Mouse (Mus musculus) G1E (cell line): ENCODE results near the gene Myh7b. TPM values are rescaled to one million over a fixed set of nuclear protein-coding genes. Genes with fewer than 3 reads are reported as not detected.
A peak's percentile ranks its signal among the peaks of the same experiment; 100 is the strongest.

ENCODE experiments used
- ATAC-seq: 2 replicates; pipeline ENCODE4 v1.8.0; 2016; ENCODE audit warnings: mild to moderate bottlenecking; ENCODE audit not compliant: insufficient number of reproducible peaks, poor library complexity, low FRiP score, severe bottlenecking; ENCODE audit errors: extremely low read depth
- DNase-seq: peaks from one replicate; pipeline ENCODE4 v3.0.0; 2012; ENCODE audit warnings: low spot score
- H3K27me3 ChIP-seq: 2 replicates; pipeline ENCODE4 v1.6.1; 2012; ENCODE audit warnings: mild to moderate bottlenecking, low read length, inconsistent platforms; ENCODE audit not compliant: insufficient read depth
- H3K36me3 ChIP-seq: replicated peaks from 2 replicates; pipeline ENCODE3; 2012; ENCODE audit warnings: mild to moderate bottlenecking, inconsistent platforms
- H3K4me1 ChIP-seq: 2 replicates; pipeline ENCODE4 v1.6.1; 2012; ENCODE audit warnings: low read depth, low read length, inconsistent platforms, mixed read lengths; ENCODE audit not compliant: insufficient read depth
- H3K4me3 ChIP-seq: 2 replicates; pipeline ENCODE4 v1.5.1; 2012; ENCODE audit warnings: low read depth, mild to moderate bottlenecking, inconsistent platforms, low read length, moderate library complexity, mixed read lengths
- H3K9me3 ChIP-seq: replicated peaks from 2 replicates; pipeline ENCODE4 v1.6.1; 2012; ENCODE audit warnings: inconsistent platforms
- CTCF ChIP-seq: IDR thresholded peaks from 2 replicates; pipeline ENCODE4 v1.5.1; 2012; ENCODE audit warnings: low read depth, low read length, inconsistent platforms, mixed read lengths
- GATA1 ChIP-seq: IDR thresholded peaks from 2 replicates; pipeline ENCODE4 v1.6.1; 2012; ENCODE audit warnings: borderline replicate concordance, low read length, inconsistent platforms, mixed read lengths
- GATA2 ChIP-seq: IDR thresholded peaks from 2 replicates; pipeline ENCODE4 v1.6.1; 2012; ENCODE audit warnings: low read depth, low read length, inconsistent platforms, borderline replicate concordance
- POLR2AphosphoS5 ChIP-seq: IDR thresholded peaks from 2 replicates; pipeline ENCODE4 v1.6.1; 2012; ENCODE audit warnings: low read depth, low read length, inconsistent platforms; ENCODE audit not compliant: insufficient replicate concordance
- TAL1 ChIP-seq: conservative IDR thresholded peaks from 2 replicates; pipeline ENCODE4 v1.6.1; 2012; ENCODE audit warnings: low read depth, low read length, inconsistent platforms, mixed read lengths
- polyA plus RNA-seq: library from polyadenylated mRNA; stranded (reverse); fragments of >175 nt; gene quantifications from 2 replicates; pipeline ENCODE4 v1.2.3, GENCODE M21; 2012
- total RNA-seq, 2 experiments: library from RNA; stranded (forward) in 1 of 2; stranded (reverse) in 1 of 2; fragments of 200-1000 nt in 1 of 2; fragments of >200 nt in 1 of 2; fragmentation: Nextera tagmentation in 1 of 2; gene quantifications; 2 replicates each; pipeline ENCODE4 v1.2.3; 2014 to 2017

The Myh7b gene
- total and polyA plus RNA-seq, 3 experiments: 1.7 to 8.3 (median 2.3) TPM

DNA sequence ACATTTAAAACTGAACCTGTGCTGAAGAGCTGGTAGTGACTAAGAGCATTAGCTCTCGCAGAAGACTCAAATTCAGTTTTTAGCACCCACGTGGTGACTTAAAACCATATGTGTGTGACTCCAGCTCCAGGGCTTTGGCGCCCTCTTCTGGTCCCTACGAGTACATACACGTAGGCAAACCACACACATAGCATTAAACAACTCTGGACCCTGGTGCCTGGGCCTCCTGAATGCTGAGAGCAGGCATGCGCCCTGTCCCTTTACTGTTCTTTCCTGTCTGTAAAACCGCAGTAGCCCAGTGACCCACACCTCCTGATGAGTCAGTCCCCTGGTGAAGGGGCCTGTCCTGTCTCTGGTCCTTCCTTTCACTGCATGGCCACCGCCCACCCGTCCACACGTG lies 13.7 kb downstream of the Myh7b start:
- ATAC-seq: peak; percentile 49
- peak; percentile 57 for DNase-seq

DNA sequence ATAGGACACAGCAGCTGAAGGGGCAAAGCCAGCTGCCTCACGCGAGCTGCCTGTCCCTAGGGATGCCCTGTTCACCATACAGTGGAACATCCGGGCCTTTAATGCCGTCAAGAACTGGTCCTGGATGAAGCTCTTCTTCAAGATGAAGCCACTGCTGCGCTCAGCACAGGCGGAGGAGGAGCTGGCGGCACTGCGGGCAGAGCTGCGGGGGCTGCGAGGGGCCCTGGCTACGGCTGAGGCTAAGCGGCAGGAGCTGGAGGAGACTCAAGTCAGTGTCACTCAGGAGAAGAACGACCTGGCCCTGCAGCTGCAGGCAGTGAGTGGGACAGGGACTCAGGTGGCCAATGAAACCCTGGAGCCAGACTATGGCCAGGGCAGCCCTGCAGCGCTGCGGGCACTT lies 15.3 kb downstream of the Myh7b start:
- H3K4me3 ChIP-seq: no peak overlapping the region
- ATAC-seq (no peak), DNase-seq (no peak)
- peaks cover 37% of the 10 kb centered on the region for H3K4me1 ChIP-seq
- H3K27me3 ChIP-seq: peaks cover 35% of the 10 kb centered on the region
- H3K9me3 ChIP-seq: no peaks in the 10 kb centered on the region
- no peak for TF ChIP-seq GATA2
- TF ChIP-seq GATA1: no peak
- TF ChIP-seq CTCF: no peak
- no peak for TF ChIP-seq TAL1
- TF ChIP-seq POLR2AphosphoS5: no peak
- peaks cover 12% of the 10 kb centered on the region for H3K36me3 ChIP-seq

More for the DNA sequence above, 13.7 kb downstream of the Myh7b start:
- H3K4me1 ChIP-seq: peaks cover 51% of the 10 kb centered on the region
- no peak for TF ChIP-seq POLR2AphosphoS5
- TF ChIP-seq TAL1: no peak
- no peak for TF ChIP-seq GATA1
- no peak for TF ChIP-seq GATA2
- TF ChIP-seq CTCF: peak; percentile 70
- no peaks in the 10 kb centered on the region for H3K36me3 ChIP-seq
- no peaks in the 10 kb centered on the region for H3K9me3 ChIP-seq
- H3K4me3 ChIP-seq: no peak overlapping the region
- peaks cover 44% of the 10 kb centered on the region for H3K27me3 ChIP-seq

DNA sequence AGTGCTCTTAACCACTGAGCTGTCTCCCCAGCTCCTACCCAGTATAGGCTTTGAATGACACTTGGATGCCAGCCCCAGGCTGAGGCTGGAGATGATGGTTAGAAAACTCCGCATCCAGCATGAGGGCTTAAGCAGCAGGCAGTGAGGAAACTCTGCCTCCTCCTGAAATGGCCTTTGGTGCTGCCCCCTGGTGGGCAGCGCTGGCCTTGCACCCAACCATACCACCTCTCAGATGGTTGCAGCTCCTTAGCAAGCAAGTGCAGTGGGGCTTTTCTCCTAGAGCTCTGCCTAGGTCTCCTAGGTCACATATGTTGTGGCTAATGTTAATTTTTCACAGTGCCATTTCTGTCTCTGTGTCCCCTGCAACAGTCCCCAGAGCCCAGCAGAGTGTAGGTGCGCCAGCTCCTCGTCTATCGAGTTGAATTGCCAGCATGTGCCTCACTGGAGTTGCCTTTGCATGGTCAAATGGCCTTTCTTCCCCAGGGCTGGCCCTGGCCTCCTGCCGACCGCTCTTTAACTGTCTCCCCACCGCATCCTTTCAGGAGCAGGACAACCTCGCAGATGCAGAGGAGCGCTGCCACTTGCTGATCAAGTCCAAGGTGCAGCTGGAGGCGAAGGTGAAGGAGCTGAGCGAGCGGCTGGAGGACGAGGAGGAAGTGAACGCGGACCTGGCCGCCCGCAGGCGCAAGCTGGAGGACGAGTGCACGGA lies 16.2 kb downstream of the Myh7b start:
- peak; percentile 56 for DNase-seq
- no peak for ATAC-seq
- Histone ChIP-seq H3K36me3 (peaks cover 21% of the 10 kb centered on the region), H3K4me3 (no peak overlapping the region), H3K9me3 (no peaks in the 10 kb centered on the region), H3K27me3 (peaks cover 28% of the 10 kb centered on the region), H3K4me1 (peaks cover 33% of the 10 kb centered on the region)
- TF ChIP-seq CTCF (peak; percentile 78), POLR2AphosphoS5 (no peak), TAL1 (no peak), GATA1 (no peak)

DNA sequence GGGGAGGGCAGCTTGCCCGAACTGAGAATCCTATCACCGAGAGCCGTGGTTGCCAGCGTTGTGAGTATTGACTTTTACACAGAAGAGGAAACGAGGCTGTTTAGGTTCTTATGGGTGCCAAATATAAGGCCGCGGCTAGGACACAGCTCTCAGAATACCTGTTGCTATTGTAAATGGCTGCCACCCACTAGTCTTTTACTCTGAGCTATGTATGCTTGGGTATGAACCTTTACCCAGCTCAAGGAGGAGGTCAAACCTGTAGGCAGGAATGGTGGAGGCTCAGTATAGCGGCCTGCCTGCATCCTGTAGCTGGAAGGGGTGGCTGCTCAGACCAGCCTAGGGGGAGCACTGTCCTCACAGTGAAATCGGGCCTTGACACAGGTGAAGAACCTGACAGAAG lies 17.1 kb downstream of the Myh7b start:
- peaks cover 30% of the 10 kb centered on the region for H3K36me3 ChIP-seq
- TF ChIP-seq POLR2AphosphoS5 (no peak), GATA1 (no peak), CTCF (no peak)
- H3K4me1 ChIP-seq: peaks cover 23% of the 10 kb centered on the region
- ATAC-seq (no peak), DNase-seq (no peak)
- no peak overlapping the region for H3K4me3 ChIP-seq
- H3K27me3 ChIP-seq: peaks cover 25% of the 10 kb centered on the region; the same call in 1 of the 2 replicates
- no peaks in the 10 kb centered on the region for H3K9me3 ChIP-seq

DNA sequence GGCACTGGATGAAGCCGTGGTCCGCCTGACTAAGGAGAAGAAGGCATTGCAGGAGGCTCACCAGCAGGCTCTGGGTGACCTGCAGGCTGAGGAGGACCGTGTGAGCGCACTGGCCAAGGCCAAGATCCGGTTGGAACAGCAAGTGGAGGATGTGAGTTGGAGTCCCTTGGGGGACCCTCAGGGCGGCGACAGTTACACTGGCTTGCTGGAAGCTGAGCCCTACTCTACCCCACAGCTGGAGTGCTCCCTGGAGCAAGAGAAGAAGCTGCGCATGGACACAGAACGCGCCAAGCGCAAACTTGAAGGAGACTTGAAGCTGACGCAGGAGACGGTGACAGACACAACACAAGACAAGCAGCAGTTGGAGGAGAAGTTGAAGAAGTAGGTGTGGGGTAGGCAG lies 17.5 kb downstream of the Myh7b start:
- H3K9me3 ChIP-seq: no peaks in the 10 kb centered on the region
- H3K36me3 ChIP-seq: peaks cover 34% of the 10 kb centered on the region
- peaks cover 22% of the 10 kb centered on the region for H3K4me1 ChIP-seq
- DNase-seq: no peak
- 0 out of 2 replicates have a peak overlapping the region, but pooled peaks have one; percentile 69 for H3K4me3 ChIP-seq
- TF ChIP-seq GATA2 (no peak), POLR2AphosphoS5 (no peak), GATA1 (no peak), TAL1 (no peak), CTCF (no peak)
- peaks cover 25% of the 10 kb centered on the region; the same call in 1 of the 2 replicates for H3K27me3 ChIP-seq
- ATAC-seq: no peak

DNA sequence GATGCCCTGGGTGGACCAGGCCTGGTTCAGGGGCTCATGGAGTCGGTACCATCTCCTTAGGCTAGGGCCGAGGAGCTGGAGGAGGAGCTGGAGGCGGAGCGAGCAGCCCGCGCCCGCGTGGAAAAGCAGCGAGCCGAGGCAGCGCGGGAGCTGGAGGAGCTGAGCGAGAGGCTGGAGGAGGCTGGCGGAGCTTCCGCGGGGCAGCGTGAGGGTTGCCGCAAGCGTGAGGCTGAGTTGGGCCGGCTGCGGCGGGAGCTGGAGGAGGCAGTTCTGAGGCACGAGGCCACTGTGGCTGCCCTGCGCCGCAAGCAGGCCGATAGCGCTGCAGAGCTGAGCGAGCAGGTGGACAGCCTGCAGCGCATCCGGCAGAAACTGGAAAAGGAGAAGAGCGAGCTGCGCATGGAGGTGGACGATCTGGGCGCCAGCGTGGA lies 18.2 kb downstream of the Myh7b start:
- Histone ChIP-seq H3K36me3 (peaks cover 42% of the 10 kb centered on the region), H3K27me3 (peaks cover 25% of the 10 kb centered on the region; the same call in 1 of the 2 replicates), H3K4me3 (peak overlapping the region; percentile 69; the same call in 1 of the 2 replicates), H3K4me1 (peaks cover 21% of the 10 kb centered on the region), H3K9me3 (no peaks in the 10 kb centered on the region)
- ATAC-seq (no peak), DNase-seq (peak; percentile 56)
- TF ChIP-seq GATA2: no peak
- no peak for TF ChIP-seq POLR2AphosphoS5
- no peak for TF ChIP-seq GATA1
- no peak for TF ChIP-seq TAL1
- TF ChIP-seq CTCF: no peak
